ENCODE assay signal across 9 mouse cellular contexts in the genomic region with DNA sequence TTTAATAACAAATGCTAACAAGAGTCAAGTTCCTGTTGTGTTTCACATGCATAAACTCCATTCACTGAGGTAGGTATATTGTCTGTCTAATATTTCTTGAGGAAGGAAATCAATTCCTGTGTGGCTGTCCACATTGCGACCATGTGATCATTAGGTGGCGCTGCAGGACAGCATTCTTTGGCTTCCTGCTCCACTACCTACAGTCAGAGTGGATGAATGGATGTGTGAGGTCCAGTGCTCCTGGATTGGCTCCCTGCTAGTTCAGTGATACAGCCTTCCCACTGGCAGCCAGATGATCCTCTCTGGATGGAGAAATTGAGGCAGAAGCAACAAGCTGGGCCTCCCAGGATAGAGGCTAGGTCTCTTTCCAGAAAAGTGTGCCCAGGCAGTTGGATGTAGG. TPM values are rescaled to one million over a fixed set of nuclear protein-coding genes. Genes with fewer than 3 reads are reported as not detected.
DNase-seq lines count a peak whose midpoint lies in the region; ATAC-seq and TF ChIP-seq lines count a peak whose summit lies in the region.
"Had no signal": no experiment of that assay in that cellular context is flagged by ENCODE, and none has a peak within 500 bp of the region (broad histone marks: within the 10 kb centered on the region; RNA-seq: fewer than 3 reads in every experiment).

No protein-coding gene starts in this region.

- H3K4me1 ChIP-seq in G1E (ENCODE audit: insufficient read depth, low read depth, low read length): peaks cover 21% of the 10 kb centered on the region
- peaks cover 4% of the 10 kb centered on the region; the same call in 1 of the 2 replicates for H3K4me1 ChIP-seq in kidney, postnatal 0 days (replicated peaks; ENCODE audit: insufficient read depth, low read length)
- peaks cover 13% of the 10 kb centered on the region for H3K4me1 ChIP-seq in liver, postnatal 0 days (ENCODE audit: insufficient read depth)

- TF ChIP-seq CTCF in G1E (IDR thresholded peaks at IDR 0.05; ENCODE audit: low read depth, low read length): peak; percentile 61; the same call in 1 of the 2 replicates
- TF ChIP-seq CTCF in kidney, postnatal 0 days (IDR thresholded peaks at IDR 0.05; ENCODE audit: low read depth): peak; percentile 93
- TF ChIP-seq CTCF in liver, postnatal 0 days (IDR thresholded peaks at IDR 0.05; ENCODE audit: low read depth): peak; percentile 96

- peaks cover 14% of the 10 kb centered on the region for H3K9me3 ChIP-seq in G1E (replicated peaks)
- no peaks in the 10 kb centered on the region for H3K9me3 ChIP-seq in kidney, postnatal 0 days (replicated peaks; ENCODE audit: low read length)
- H3K9me3 ChIP-seq in liver, postnatal 0 days (ENCODE audit: low read length): peaks cover 3% of the 10 kb centered on the region; the same call in 1 of the 2 replicates

- H3K27me3 ChIP-seq in G1E (ENCODE audit: insufficient read depth, low read length): peaks cover 3% of the 10 kb centered on the region
- H3K27me3 ChIP-seq in kidney, postnatal 0 days (ENCODE audit: insufficient read depth, low read length): no peaks in the 10 kb centered on the region
- no peaks in the 10 kb centered on the region for H3K27me3 ChIP-seq in liver, postnatal 0 days (ENCODE audit: insufficient read depth, low read length)

- WGBS in kidney, postnatal 0 days: 0% methylated on average over 2 of the region's 2 CpGs
- WGBS in liver, postnatal 0 days (ENCODE audit: insufficient replicate concordance): 0% methylated on average over 2 of the region's 2 CpGs

- peak; percentile 80 to 81 for DNase-seq in B cell, adult 2 months
- peak; percentile 57 for DNase-seq in G1E (ENCODE audit: low spot score)
- DNase-seq in cerebellum, adult 9-11 months: peak; percentile 84
- peak; percentile 66 to 91 for DNase-seq in frontal cortex, postnatal 36 days (ENCODE audit: low spot score in 2 of 2)
- DNase-seq in kidney, postnatal 0 days (ENCODE audit: low spot score): peak; percentile 90
- DNase-seq in liver, postnatal 0 days: peak; percentile 80
- DNase-seq in thymus, postnatal 4 days: peak; percentile 82

- no peak for ATAC-seq in G1E (ENCODE audit: extremely low read depth, insufficient number of reproducible peaks, low FRiP score, poor library complexity, severe bottlenecking)
- ATAC-seq in kidney, postnatal 0 days (replicated peaks; ENCODE audit: low FRiP score, low read depth): no peak
- no peak for ATAC-seq in liver, postnatal 0 days
- ATAC-seq in neutrophil, adult 5-6 weeks (ENCODE audit: extremely low read depth, insufficient number of reproducible peaks, low FRiP score, poor library complexity, severe bottlenecking): peak; percentile 57; the same call in 1 of the 2 replicates

- H3K4me3 ChIP-seq in G1E (ENCODE audit: low read depth, low read length): no peak overlapping the region
- H3K4me3 ChIP-seq in kidney, postnatal 0 days (replicated peaks; ENCODE audit: low read depth, low read length): no peak overlapping the region
- H3K4me3 ChIP-seq in liver, postnatal 0 days (ENCODE audit: low read depth, low read length): no peak overlapping the region

- no peak overlapping the region for H3K4me2 ChIP-seq in kidney, postnatal 0 days (ENCODE audit: low read length)
- no peak overlapping the region for H3K4me2 ChIP-seq in liver, postnatal 0 days (ENCODE audit: low read depth, low read length)

- H3K36me3 ChIP-seq in G1E (replicated peaks): peaks cover 19% of the 10 kb centered on the region
- no peaks in the 10 kb centered on the region for H3K36me3 ChIP-seq in kidney, postnatal 0 days (ENCODE audit: insufficient read depth, low read length)
- no peaks in the 10 kb centered on the region for H3K36me3 ChIP-seq in liver, postnatal 0 days (replicated peaks; ENCODE audit: insufficient read depth, low read length)

- no peak overlapping the region for H3K9ac ChIP-seq in kidney, postnatal 0 days (ENCODE audit: low read depth, low read length)
- no peak overlapping the region for H3K9ac ChIP-seq in liver, postnatal 0 days (replicated peaks)

- no peak for TF ChIP-seq EP300 in liver, postnatal 0 days (IDR thresholded peaks at IDR 0.05; ENCODE audit: low read depth)

- H3K27ac ChIP-seq in kidney, postnatal 0 days: no peak overlapping the region
- H3K27ac ChIP-seq in liver, postnatal 0 days (ENCODE audit: low read depth): no peak overlapping the region

RNA-seq across cellular contexts. Expression of a gene that starts 2.2 kb away (rescaled TPM):
- 46.5 and 58.3 TPM in 2 replicates for total RNA-seq in G1E (2014; fragmentation: Nextera tagmentation)
- total RNA-seq in G1E (2017): 22.6 and 25.9 TPM in 2 replicates
- polyA plus RNA-seq in G1E (2012): 67.2 and 96.3 TPM in 2 replicates
- 53.5 and 62.7 TPM in 2 replicates for polyA plus RNA-seq in kidney, postnatal 0 days (2015; fragmentation: Nextera tagmentation; extraction: Ambion mirVana)
- polyA plus RNA-seq in liver, postnatal 0 days (2015; fragmentation: Nextera tagmentation; extraction: Ambion mirVana): 27.0 and 27.5 TPM in 2 replicates
- 6.2 and 12.2 TPM in 2 replicates for total RNA-seq in neutrophil, adult 5-6 weeks (2017)

RNA-seq across cellular contexts. Expression of a gene that starts 11.3 kb away (rescaled TPM):
- total RNA-seq in G1E (2014; fragmentation: Nextera tagmentation): 45.1 and 51.4 TPM in 2 replicates
- total RNA-seq in G1E (2017): 81.2 and 85.3 TPM in 2 replicates
- polyA plus RNA-seq in G1E (2012): 146 and 170 TPM in 2 replicates
- polyA plus RNA-seq in kidney, postnatal 0 days (2015; fragmentation: Nextera tagmentation; extraction: Ambion mirVana): 116 and 118 TPM in 2 replicates
- 64.3 and 65.7 TPM in 2 replicates for polyA plus RNA-seq in liver, postnatal 0 days (2015; fragmentation: Nextera tagmentation; extraction: Ambion mirVana)
- total RNA-seq in neutrophil, adult 5-6 weeks (2017): 367 and 386 TPM in 2 replicates

RNA-seq across cellular contexts. Expression of a gene that starts 20.8 kb away (rescaled TPM):
- total RNA-seq in G1E (2014; fragmentation: Nextera tagmentation) (not detected in 2 replicates), G1E (2017) (0.05 and 0.06 TPM in 2 replicates)
- not detected in 2 replicates for polyA plus RNA-seq in G1E (2012)
- not detected in 2 replicates for polyA plus RNA-seq in kidney, postnatal 0 days (2015; fragmentation: Nextera tagmentation; extraction: Ambion mirVana)
- polyA plus RNA-seq in liver, postnatal 0 days (2015; fragmentation: Nextera tagmentation; extraction: Ambion mirVana): not detected in 2 replicates
- 33.5 and 35.0 TPM in 2 replicates for total RNA-seq in neutrophil, adult 5-6 weeks (2017)
- polyA plus RNA-seq: heart, embryonic 14.5 days had no signal

RNA-seq across cellular contexts. Expression of a gene that starts 30.6 kb away (rescaled TPM):
- total RNA-seq in G1E (2014; fragmentation: Nextera tagmentation) (14.0 TPM in 1 of 2 replicates, not detected in the other), G1E (2017) (not detected in 2 replicates)
- not detected in 2 replicates for polyA plus RNA-seq in G1E (2012)
- not detected in 2 replicates for polyA plus RNA-seq in kidney, postnatal 0 days (2015; fragmentation: Nextera tagmentation; extraction: Ambion mirVana)
- not detected in 2 replicates for polyA plus RNA-seq in liver, postnatal 0 days (2015; fragmentation: Nextera tagmentation; extraction: Ambion mirVana)
- total RNA-seq in neutrophil, adult 5-6 weeks (2017): not detected in 2 replicates
- polyA plus RNA-seq: heart, embryonic 14.5 days had no signal

RNA-seq across cellular contexts. Expression of a gene that starts 32.5 kb away (rescaled TPM):
- total RNA-seq in G1E (2014; fragmentation: Nextera tagmentation): 35.4 and 44.9 TPM in 2 replicates
- 36.1 and 36.8 TPM in 2 replicates for total RNA-seq in G1E (2017)
- 20.2 and 26.6 TPM in 2 replicates for polyA plus RNA-seq in G1E (2012)
- 19.9 and 20.5 TPM in 2 replicates for polyA plus RNA-seq in kidney, postnatal 0 days (2015; fragmentation: Nextera tagmentation; extraction: Ambion mirVana)
- 8.5 and 8.6 TPM in 2 replicates for polyA plus RNA-seq in liver, postnatal 0 days (2015; fragmentation: Nextera tagmentation; extraction: Ambion mirVana)
- total RNA-seq in neutrophil, adult 5-6 weeks (2017): 36.0 and 37.5 TPM in 2 replicates
